Mouse (Mus musculus): ENCODE data around the gene Pknox1. TPM values are rescaled to one million over a fixed set of nuclear protein-coding genes. Genes with fewer than 3 reads are reported as not detected.
"Not testable (repeated sequence)": the region's sequence is repeated elsewhere in the genome, so short reads cannot be mapped to it uniquely, and the experiment has no call there.

The Pknox1 gene
- 15.4 and 16.7 TPM in 2 replicates for polyA plus RNA-seq (2016; fragmentation: Nextera tagmentation; extraction: Ambion mirVana)

GRCm38 (mm10) chr17:31564015-31564857 lies at the start of gene Pknox1:
TSS of gene Pknox1 (plus strand) at chr17:31564734.
- WGBS (ENCODE audit: insufficient replicate concordance) = under 1% methylated on average over 51 of the region's 72 CpGs
- H3K9me3 ChIP-seq (replicated peaks) = no peaks in the 10 kb centered on the region
- H3K9ac ChIP-seq = peak within 1 kb of the TSS; percentile 92
- H3K27ac ChIP-seq = peak within 1 kb of the TSS; percentile 96
- H3K27me3 ChIP-seq (replicated peaks) = no peaks in the 10 kb centered on the region
- H3K36me3 ChIP-seq = peaks cover 4% of the 10 kb centered on the region; the same call in 1 of the 2 replicates
- H3K4me3 ChIP-seq = peak within 1 kb of the TSS; percentile 84
- peak; percentile 90 for ATAC-seq
- H3K4me2 ChIP-seq = peak within 1 kb of the TSS; percentile 92
- H3K4me1 ChIP-seq = peaks cover 44% of the 10 kb centered on the region

DNA sequence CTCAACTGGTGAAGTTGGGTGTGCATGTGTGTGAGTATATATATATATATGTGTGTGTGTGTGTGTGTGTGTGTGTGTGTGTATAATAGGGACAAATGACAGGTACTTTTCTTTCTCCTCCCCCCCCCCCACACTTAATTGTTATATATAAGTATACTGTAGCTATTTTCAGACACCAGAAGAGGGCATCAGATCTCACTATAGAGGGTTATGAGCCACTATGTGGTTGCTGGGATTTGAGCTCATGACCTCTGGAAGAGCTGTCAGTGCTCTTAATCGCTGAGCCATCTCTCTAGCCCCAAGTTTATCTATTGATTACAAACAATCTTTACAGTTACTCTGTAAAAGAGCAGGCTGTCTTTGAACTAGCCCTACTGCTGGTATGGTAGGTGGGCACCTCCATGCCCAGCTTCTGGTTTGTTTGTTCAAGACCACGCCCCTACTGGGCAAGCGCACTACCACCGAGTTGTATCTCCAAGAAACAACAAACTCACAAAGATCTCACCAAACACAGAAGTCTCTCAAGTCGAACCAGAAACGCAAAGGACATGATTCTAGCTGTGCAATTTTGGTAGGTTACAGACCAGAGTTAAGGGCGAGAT lies 45.1 kb upstream of the Pknox1 start:
- Histone ChIP-seq H3K27ac (peak overlapping the region; percentile 75; the same call in 1 of the 2 replicates), H3K9me3 (replicated peaks) (no peaks in the 10 kb centered on the region), H3K9ac (peak overlapping the region; percentile 41; the same call in 1 of the 2 replicates), H3K4me2 (peak overlapping the region; percentile 80), H3K36me3 (peaks cover 21% of the 10 kb centered on the region), H3K27me3 (replicated peaks) (0 out of 2 replicates have a peak, but pooled peaks cover 7% of the 10 kb centered on the region), H3K4me3 (peak overlapping the region; percentile 82), H3K4me1 (peaks cover 26% of the 10 kb centered on the region)
- 6% methylated on average over 7 of the region's 7 CpGs for WGBS (ENCODE audit: insufficient replicate concordance)
- ATAC-seq = peak; percentile 46

DNA sequence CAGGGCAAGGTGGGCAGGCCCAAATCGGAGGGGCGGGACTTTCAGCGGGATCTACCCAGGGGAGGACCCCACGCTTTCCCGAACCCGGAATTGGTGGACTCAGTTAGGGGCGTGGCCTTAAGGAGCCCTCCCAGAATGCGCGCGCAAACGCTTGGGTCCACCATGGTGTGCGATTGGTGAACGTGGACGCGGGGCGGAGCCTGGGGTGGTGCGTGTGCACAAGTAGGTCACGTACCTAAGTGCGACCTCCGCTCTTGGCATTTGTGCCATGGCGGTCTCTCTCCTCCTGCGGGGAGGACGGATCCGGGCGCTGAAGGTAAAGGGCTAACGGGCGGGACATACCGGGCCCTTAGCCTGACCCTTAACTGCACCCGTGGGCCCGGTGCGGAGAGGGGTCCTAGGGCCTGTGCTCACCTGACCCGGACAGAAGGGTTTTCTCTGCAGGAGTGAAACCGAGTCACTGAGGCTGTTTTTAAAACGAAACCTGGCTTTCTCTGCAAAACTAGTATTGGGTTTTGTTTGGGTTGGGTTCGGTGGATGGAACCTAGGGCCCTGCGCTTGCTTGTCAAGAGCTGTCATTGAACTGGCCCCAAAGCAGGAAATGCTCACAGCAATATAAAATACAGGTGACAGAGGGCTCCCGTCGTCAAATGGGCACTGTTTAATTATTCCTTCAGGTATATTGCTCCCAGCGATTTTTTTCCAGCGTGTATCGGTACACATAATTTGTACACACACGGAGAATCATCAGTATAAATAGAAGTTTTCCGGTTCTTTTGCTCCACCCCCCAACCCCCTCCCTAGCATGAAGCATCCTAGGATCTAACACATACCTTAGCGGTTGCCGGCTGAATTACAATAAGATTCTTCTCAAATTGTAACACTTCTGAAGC lies 44.3 kb upstream of the Pknox1 start, which contains the start of the genes Wdr4 and Ndufv3:
Wdr4 (minus strand) TSS at position 35 of the 893 bp plus-strand sequence.
Ndufv3 (plus strand) TSS at position 170 of the 893 bp plus-strand sequence.
- Histone ChIP-seq H3K4me3 (peak within 1 kb of the TSS; percentile 82), H3K27ac (peak within 1 kb of the TSS; percentile 77), H3K27me3 (replicated peaks) (0 out of 2 replicates have a peak, but pooled peaks cover 7% of the 10 kb centered on the region), H3K4me1 (peaks cover 26% of the 10 kb centered on the region), H3K36me3 (peaks cover 28% of the 10 kb centered on the region), H3K9ac (peak within 1 kb of the TSS; percentile 81), H3K4me2 (peak within 1 kb of the TSS; percentile 80), H3K9me3 (replicated peaks) (no peaks in the 10 kb centered on the region)
- ATAC-seq = peak; percentile 97
- under 1% methylated on average over 45 of the region's 45 CpGs for WGBS (ENCODE audit: insufficient replicate concordance)

DNA sequence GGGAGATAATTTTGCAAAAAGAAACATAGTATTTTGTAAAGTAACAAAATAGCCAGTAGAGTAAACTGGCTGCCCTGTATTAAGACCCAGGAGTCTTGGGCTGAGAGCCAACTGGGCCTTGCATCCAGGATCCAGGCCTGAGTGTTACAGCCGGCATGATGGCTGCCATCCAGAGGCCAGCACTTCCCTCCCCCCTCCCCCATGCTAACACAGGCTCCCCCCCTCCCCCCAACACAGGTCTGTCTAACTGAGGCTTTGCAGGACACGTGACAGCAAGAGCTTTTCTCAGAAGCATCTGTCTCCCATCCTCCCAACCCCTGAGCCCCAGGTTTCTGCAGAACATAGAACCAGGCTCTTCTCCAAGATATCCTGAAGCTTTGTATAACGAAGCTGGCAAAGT lies 43.6 kb upstream of the Pknox1 start:
- WGBS (ENCODE audit: insufficient replicate concordance) = 20% methylated on average over 3 of the region's 3 CpGs
- peak overlapping the region; percentile 82 for H3K4me3 ChIP-seq
- H3K9me3 ChIP-seq (replicated peaks) = no peaks in the 10 kb centered on the region
- H3K27ac ChIP-seq = 0 out of 2 replicates have a peak overlapping the region, but pooled peaks have one; percentile 77
- peaks cover 26% of the 10 kb centered on the region for H3K4me1 ChIP-seq
- H3K27me3 ChIP-seq (replicated peaks) = 0 out of 2 replicates have a peak, but pooled peaks cover 7% of the 10 kb centered on the region
- peak overlapping the region; percentile 81 for H3K9ac ChIP-seq
- peaks cover 34% of the 10 kb centered on the region for H3K36me3 ChIP-seq
- ATAC-seq = no peak
- peak overlapping the region; percentile 80 for H3K4me2 ChIP-seq

DNA sequence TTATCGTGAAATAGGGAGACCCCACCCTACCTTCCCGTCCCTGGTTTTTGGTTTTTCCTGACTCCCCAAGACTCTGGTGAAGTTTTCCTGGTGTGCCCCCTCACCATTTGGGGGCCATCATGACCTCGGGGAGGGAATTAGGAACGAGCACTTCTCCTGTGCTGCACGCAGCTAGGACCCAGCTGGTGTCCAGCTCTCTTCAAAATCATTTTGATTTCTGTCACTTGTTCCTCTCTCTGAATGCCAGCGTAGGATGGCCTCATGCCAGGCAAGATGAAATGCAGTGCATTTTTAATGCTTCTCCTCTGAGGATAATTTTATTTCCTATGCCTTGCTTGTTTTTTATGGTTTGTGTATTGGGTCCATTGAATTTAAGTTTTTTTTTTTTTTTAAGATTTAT lies 42.6 kb upstream of the Pknox1 start:
- Histone ChIP-seq H3K27ac (no peak overlapping the region), H3K27me3 (replicated peaks) (0 out of 2 replicates have a peak, but pooled peaks cover 7% of the 10 kb centered on the region), H3K4me3 (no peak overlapping the region), H3K4me2 (no peak overlapping the region), H3K9ac (no peak overlapping the region), H3K4me1 (peaks cover 26% of the 10 kb centered on the region), H3K9me3 (replicated peaks) (no peaks in the 10 kb centered on the region), H3K36me3 (peaks cover 41% of the 10 kb centered on the region)
- WGBS (ENCODE audit: insufficient replicate concordance) = 89% methylated on average over 6 of the region's 6 CpGs
- no peak for ATAC-seq

GRCm38 (mm10) chr17:31525114-31525513 lies 39.4 kb upstream of the Pknox1 start:
- no peaks in the 10 kb centered on the region for H3K9me3 ChIP-seq (replicated peaks)
- H3K4me1 ChIP-seq = peaks cover 19% of the 10 kb centered on the region
- H3K27me3 ChIP-seq (replicated peaks) = no peaks in the 10 kb centered on the region
- ATAC-seq = no peak
- H3K4me2 ChIP-seq = no peak overlapping the region
- no peak overlapping the region for H3K4me3 ChIP-seq
- no peak overlapping the region for H3K9ac ChIP-seq
- no peak overlapping the region for H3K27ac ChIP-seq
- H3K36me3 ChIP-seq = peaks cover 71% of the 10 kb centered on the region
- 82% methylated on average over 4 of the region's 4 CpGs for WGBS (ENCODE audit: insufficient replicate concordance)

DNA sequence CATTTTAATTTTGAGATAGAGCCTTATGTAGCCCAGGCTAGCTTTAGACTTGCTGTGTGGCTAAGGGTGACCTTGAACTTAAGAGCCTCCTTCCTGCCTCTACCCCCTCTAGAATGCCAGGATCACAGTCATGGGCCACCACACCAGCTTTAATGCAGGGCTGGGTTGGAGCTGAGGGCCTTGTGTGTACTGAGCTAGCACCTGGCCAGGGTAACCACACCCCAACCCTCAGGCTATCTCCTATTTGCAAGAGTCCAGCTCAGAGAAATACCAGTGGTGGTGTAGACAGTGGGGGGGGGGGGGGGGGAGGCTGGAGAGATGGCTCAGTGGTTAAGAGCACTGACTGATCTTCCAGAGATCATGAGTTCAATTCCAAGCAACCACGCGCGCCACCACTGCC lies 38.7 kb upstream of the Pknox1 start:
- H3K36me3 ChIP-seq = peaks cover 75% of the 10 kb centered on the region
- H3K27ac ChIP-seq = no peak overlapping the region
- no peak overlapping the region for H3K9ac ChIP-seq
- H3K4me1 ChIP-seq = peaks cover 16% of the 10 kb centered on the region
- ATAC-seq = no peak
- H3K9me3 ChIP-seq (replicated peaks) = no peaks in the 10 kb centered on the region
- H3K4me2 ChIP-seq = no peak overlapping the region
- no peaks in the 10 kb centered on the region for H3K27me3 ChIP-seq (replicated peaks)
- 95% methylated on average over 3 of the region's 3 CpGs for WGBS (ENCODE audit: insufficient replicate concordance)
- no peak overlapping the region for H3K4me3 ChIP-seq

DNA sequence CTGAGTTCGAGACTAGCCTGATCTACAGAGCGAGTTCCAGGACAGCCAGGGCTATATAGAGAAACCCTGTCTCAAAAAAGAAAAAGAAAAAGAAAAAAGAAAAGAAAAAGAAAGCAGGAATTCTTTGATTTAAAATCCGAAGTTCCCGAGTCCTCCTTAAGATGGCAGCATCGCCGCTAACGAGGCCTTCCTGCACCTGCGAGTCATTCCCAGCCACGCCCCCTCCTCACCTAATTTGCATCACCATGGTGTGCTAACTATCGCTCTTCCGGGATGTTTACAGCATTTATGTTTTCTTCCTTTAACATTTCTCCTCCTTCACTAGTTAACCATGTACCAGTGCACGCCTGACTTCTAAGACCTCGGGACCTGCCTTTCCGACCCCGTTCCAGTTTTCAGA lies 35.2 kb upstream of the Pknox1 start:
- H3K4me2 ChIP-seq = no peak overlapping the region
- WGBS (ENCODE audit: insufficient replicate concordance) = 56% methylated on average over 15 of the region's 15 CpGs
- H3K36me3 ChIP-seq = peaks cover 70% of the 10 kb centered on the region
- H3K9me3 ChIP-seq (replicated peaks) = no peaks in the 10 kb centered on the region
- no peak for ATAC-seq
- H3K4me1 ChIP-seq = no peaks in the 10 kb centered on the region
- H3K9ac ChIP-seq = no peak overlapping the region
- H3K27ac ChIP-seq = no peak overlapping the region
- no peak overlapping the region for H3K4me3 ChIP-seq
- no peaks in the 10 kb centered on the region for H3K27me3 ChIP-seq (replicated peaks)

- Histone ChIP-seq H3K4me1 (no peaks in the 10 kb centered on the region), H3K27ac (no peak overlapping the region), H3K4me2 (no peak overlapping the region), H3K9me3 (replicated peaks) (no peaks in the 10 kb centered on the region), H3K36me3 (peaks cover 52% of the 10 kb centered on the region), H3K4me3 (no peak overlapping the region), H3K9ac (no peak overlapping the region), H3K27me3 (replicated peaks) (no peaks in the 10 kb centered on the region)
- no peak for ATAC-seq
- WGBS (ENCODE audit: insufficient replicate concordance) = 79% methylated on average over 14 of the region's 14 CpGs
Observed at GRCm38 (mm10) chr17:31531441-31532158, 32.9 kb upstream of the Pknox1 start.

DNA sequence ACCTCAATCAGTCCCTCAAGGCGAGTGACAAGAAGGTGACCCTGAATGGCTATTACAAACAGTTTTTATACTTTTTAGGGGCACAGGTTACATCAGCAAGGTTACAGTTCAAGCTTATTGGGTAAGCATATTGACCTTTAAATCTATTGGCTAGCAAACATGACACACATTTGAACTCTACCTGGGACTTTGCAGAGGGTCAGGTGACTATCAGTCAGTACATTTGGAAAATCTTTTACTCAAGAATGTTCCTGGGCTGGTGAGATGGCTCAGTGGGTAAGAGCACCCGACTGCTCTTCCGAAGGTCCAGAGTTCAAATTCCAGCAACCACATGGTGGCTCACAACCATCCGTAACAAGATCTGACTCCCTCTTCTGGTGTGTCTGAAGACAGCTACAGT lies 32.2 kb upstream of the Pknox1 start:
- ATAC-seq; H3K27ac ChIP-seq; H3K9ac ChIP-seq; H3K4me2 ChIP-seq; H3K4me3 ChIP-seq; H3K9me3 ChIP-seq (replicated peaks); H3K4me1 ChIP-seq; H3K27me3 ChIP-seq (replicated peaks): not testable (repeated sequence)
- peaks cover 45% of the 10 kb centered on the region for H3K36me3 ChIP-seq
- WGBS (ENCODE audit: insufficient replicate concordance) = 75% methylated on average over 4 of the region's 4 CpGs

DNA sequence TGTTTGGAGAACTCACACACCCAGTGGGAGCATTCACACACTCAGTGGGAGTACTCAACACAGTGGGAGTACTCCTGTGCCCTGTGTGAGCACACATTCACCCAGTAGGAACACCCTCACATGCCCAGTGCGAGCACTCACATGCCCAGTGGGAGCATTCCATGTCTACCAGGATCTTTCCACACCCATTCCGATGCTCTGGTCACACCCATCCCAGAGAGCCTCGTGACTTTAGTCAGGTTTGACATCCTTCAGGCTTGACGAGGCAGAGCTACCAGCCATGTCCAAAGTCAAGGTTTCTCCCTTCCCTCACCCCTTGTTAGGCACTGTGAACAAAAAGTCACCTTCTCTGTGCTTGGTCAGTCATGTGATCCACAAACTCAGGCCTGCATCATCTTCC lies 29.2 kb upstream of the Pknox1 start:
- Histone ChIP-seq H3K27ac (no peak overlapping the region), H3K4me1 (no peaks in the 10 kb centered on the region), H3K4me2 (no peak overlapping the region), H3K27me3 (replicated peaks) (no peaks in the 10 kb centered on the region), H3K4me3 (no peak overlapping the region), H3K36me3 (peaks cover 19% of the 10 kb centered on the region), H3K9me3 (replicated peaks) (no peaks in the 10 kb centered on the region), H3K9ac (no peak overlapping the region)
- no peak for ATAC-seq
- WGBS (ENCODE audit: insufficient replicate concordance) = 67% methylated on average over 4 of the region's 4 CpGs

All from liver, embryonic 12.5 days (tissue).